Mouse (Mus musculus) embryonic facial prominence, embryonic 10.5 days (tissue): ENCODE results near the gene Kptn. TPM values are rescaled to one million over a fixed set of nuclear protein-coding genes. Genes with fewer than 3 reads are reported as not detected.

Source experiments
- DNase-seq: peaks from one replicate; pipeline ENCODE4 v3.0.0-alpha.2; 2017; ENCODE audit warnings: low spot score
- H3K27ac ChIP-seq: fragments of 300-500 bp; sonication (generic); replicated peaks from 2 replicates; pipeline ENCODE4 v1.5.1; 2016; ENCODE audit warnings: mild to moderate bottlenecking
- H3K27me3 ChIP-seq: fragments of 300-500 bp; sonication (generic); replicated peaks from 2 replicates; pipeline ENCODE4 v1.6.1; 2016; ENCODE audit warnings: low read depth, mild to moderate bottlenecking; ENCODE audit not compliant: poor library complexity, severe bottlenecking
- H3K36me3 ChIP-seq: fragments of 300-500 bp; sonication (generic); replicated peaks from 2 replicates; pipeline ENCODE4 v1.6.1; 2016; ENCODE audit warnings: mild to moderate bottlenecking, moderate library complexity
- H3K4me1 ChIP-seq: fragments of 300-500 bp; sonication (generic); 2 replicates; pipeline ENCODE4 v1.6.1; 2016
- H3K4me3 ChIP-seq: fragments of 300-500 bp; sonication (generic); 2 replicates; pipeline ENCODE4 v1.5.1; 2016; ENCODE audit warnings: mild to moderate bottlenecking, moderate library complexity
- H3K9me3 ChIP-seq: fragments of 300-500 bp; sonication (generic); 2 replicates; pipeline ENCODE4 v1.6.1; 2016; ENCODE audit warnings: mild to moderate bottlenecking
- WGBS: fragments of 180-500 bp; shearing (Covaris S2); methylation state at CpG from one replicate; pipeline ENCODE4 v1.1.7; 2016; 5-methylcytosine and 5-hydroxymethylcytosine counted together
- polyA plus RNA-seq: library from polyadenylated mRNA; unstranded; fragments of >200 nt; fragmentation: Nextera tagmentation; extraction: Ambion mirVana; gene quantifications from 2 replicates; pipeline ENCODE4 v1.2.1, GENCODE M21; 2016

Gene Kptn
- polyA plus RNA-seq, 1 experiment from 2014 or later, result 25.8 TPM

- H3K36me3 ChIP-seq, result peaks cover 27% of the 10 kb centered on the region
- peak overlapping the region; percentile 78 for H3K4me3 ChIP-seq
- H3K4me1 ChIP-seq, result peaks cover 48% of the 10 kb centered on the region
- peak overlapping the region; percentile 87 for H3K27ac ChIP-seq
- no peak for DNase-seq
- under 1% methylated on average over 10 of the region's 10 CpGs for WGBS
- H3K9me3 ChIP-seq, result 0 out of 2 replicates have a peak, but pooled peaks cover 4% of the 10 kb centered on the region
- H3K27me3 ChIP-seq, result no peaks in the 10 kb centered on the region
Measured at GRCm38 (mm10) chr7:16175542-16175931, 55.8 kb downstream of the Kptn start.

Other genes with a start within 250 kb of the Kptn start
- 0.11 and 0.13 TPM in 2 replicates for gene Crx, start 239.9 kb upstream of the Kptn start, polyA plus RNA-seq
- not detected in 2 replicates for gene Crxos, start 237.3 kb upstream of the Kptn start, polyA plus RNA-seq
- 756 and 839 TPM in 2 replicates for gene Selenow, start 197.5 kb upstream of the Kptn start, polyA plus RNA-seq
- 180 and 185 TPM in 2 replicates for gene Nop53, start 173.8 kb upstream of the Kptn start, polyA plus RNA-seq
- gene Ehd2, start 152.3 kb upstream of the Kptn start, polyA plus RNA-seq, result 11.6 and 13.8 TPM in 2 replicates
- 8.9 and 9.2 TPM in 2 replicates for gene Bicra, start 72.0 kb upstream of the Kptn start, polyA plus RNA-seq
- 0.05 TPM in 1 of 2 replicates, not detected in the other for gene Zfp541, start 58.1 kb upstream of the Kptn start, polyA plus RNA-seq
- gene Napa, start 21.4 kb upstream of the Kptn start, polyA plus RNA-seq, result 200 and 202 TPM in 2 replicates
- gene Slc8a2, start 9.9 kb downstream of the Kptn start, polyA plus RNA-seq, result 0.16 and 0.20 TPM in 2 replicates
- gene Meis3, start 55.2 kb downstream of the Kptn start, polyA plus RNA-seq, result 55.5 and 67.7 TPM in 2 replicates
- 19.0 and 20.1 TPM in 2 replicates for gene Dhx34, start 102.1 kb downstream of the Kptn start, polyA plus RNA-seq
- 0.05 and 0.09 TPM in 2 replicates for gene C5ar2, start 124.3 kb downstream of the Kptn start, polyA plus RNA-seq
- 0.54 and 0.64 TPM in 2 replicates for gene C5ar1, start 139.6 kb downstream of the Kptn start, polyA plus RNA-seq
- 5.9 and 9.1 TPM in 2 replicates for gene Inafm1, start 153.7 kb downstream of the Kptn start, polyA plus RNA-seq
- gene Ccdc9, start 166.9 kb downstream of the Kptn start, polyA plus RNA-seq, result 27.1 and 27.5 TPM in 2 replicates
- gene Bbc3, start 188.5 kb downstream of the Kptn start, polyA plus RNA-seq, result 12.9 and 13.4 TPM in 2 replicates